Mouse (Mus musculus): ENCODE measurements at regions not wholly inside any gene's neighbourhood (a gene's known extent, or its start where the extent isn't known, plus 50 kb on each side); places are given as distances from the start of the nearest gene placed in this dataset.

DNA sequence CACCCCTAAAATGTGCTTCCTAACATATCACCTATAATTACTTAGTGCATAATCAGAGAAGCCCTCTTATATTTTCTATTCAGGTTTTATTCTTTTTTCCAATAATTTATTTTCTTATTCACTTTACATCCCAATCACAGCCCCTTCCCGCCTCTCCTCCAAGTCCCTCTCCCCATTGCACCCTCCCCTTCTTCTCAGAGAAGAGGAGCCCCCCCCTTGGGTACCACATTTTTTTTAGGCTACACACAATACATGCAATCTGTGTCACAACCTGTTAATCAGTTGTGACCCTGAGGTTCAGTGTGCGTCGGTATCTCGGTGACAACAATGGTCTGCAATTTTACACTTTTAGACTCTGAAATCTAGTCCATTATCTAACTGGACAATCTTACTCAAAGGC lies 198.0 kb downstream of the Pik3r1 start:
- dilution Hi-C loops (cut with MboI; ENCODE audit: extremely low pct_ligation_motif_present, extremely low pct_unique_long_range_greater_than_20kb, low sequenced_read_pairs): no loop called here
- no peak overlapping the region for H3K9ac ChIP-seq (ENCODE audit: insufficient read depth, low read depth)
- H3K27me3 ChIP-seq (replicated peaks): no peaks in the 10 kb centered on the region
- in situ Hi-C loops (cut with MboI; ENCODE audit: low pct_ligation_motif_present, low pct_unique_long_range_greater_than_20kb, low sequenced_read_pairs): no loop called here
- no peaks in the 10 kb centered on the region for H3K9me3 ChIP-seq (replicated peaks; ENCODE audit: low read length)
- no peak for DNase-seq (ENCODE audit: extremely low read depth)
- TF ChIP-seq HCFC1 (IDR thresholded peaks at IDR 0.05; ENCODE audit: low read depth, low read length) (no peak), SMC3 (IDR thresholded peaks at IDR 0.05; ENCODE audit: low read depth, low read length) (no peak), MYC (IDR thresholded peaks at IDR 0.05; ENCODE audit: low read depth, low read length) (no peak), E2F4 (IDR thresholded peaks at IDR 0.05; ENCODE audit: insufficient replicate concordance, low read depth, low read length) (no peak), TBP (conservative IDR thresholded peaks at IDR 0.05; ENCODE audit: low read depth, low read length) (no peak), POLR2AphosphoS2 (IDR thresholded peaks at IDR 0.05; ENCODE audit: low read depth, low read length) (no peak), GABPA (IDR thresholded peaks at IDR 0.05; ENCODE audit: insufficient replicate concordance, low read depth, low read length) (no peak), EP300 (IDR thresholded peaks at IDR 0.05; ENCODE audit: low read length) (no peak), RAD21 (IDR thresholded peaks at IDR 0.05; ENCODE audit: low read depth, low read length) (no peak), CHD2 (IDR thresholded peaks at IDR 0.05; ENCODE audit: low read length) (no peak), MAFK (IDR thresholded peaks at IDR 0.05; ENCODE audit: insufficient replicate concordance, low read length) (no peak), UBTF (IDR thresholded peaks at IDR 0.05; ENCODE audit: low read depth, low read length) (no peak), JUND (conservative IDR thresholded peaks at IDR 0.05; ENCODE audit: low read depth, low read length) (no peak), MEF2A (IDR thresholded peaks at IDR 0.05; ENCODE audit: borderline replicate concordance, low read depth, low read length) (no peak)
- peaks cover 7 to 19% of the 10 kb centered on the region in 2 experiments for H3K4me1 ChIP-seq (ENCODE audit: control insufficient read depth in 1 of 2, insufficient read depth in 2 of 2)
- no peak overlapping the region for H3K4me3 ChIP-seq (replicated peaks in 1 of 3; ENCODE audit: low read depth in 2 of 3, low read length in 2 of 3, poor library complexity in 1 of 3)
- H3K79me2 ChIP-seq (replicated peaks; ENCODE audit: control insufficient read depth, extremely low read depth, insufficient read depth, poor library complexity, severe bottlenecking): no peaks in the 10 kb centered on the region
- no peak overlapping the region for H3K4me2 ChIP-seq (ENCODE audit: insufficient read depth, low read depth, poor library complexity, severe bottlenecking)
- no peak overlapping the region for H3K27ac ChIP-seq (ENCODE audit: insufficient read depth, low read depth)
- H3K36me3 ChIP-seq (replicated peaks in 1 of 2; ENCODE audit: control insufficient read depth in 1 of 2, insufficient read depth in 1 of 2, low read length in 1 of 2): no peaks in the 10 kb centered on the region

DNA sequence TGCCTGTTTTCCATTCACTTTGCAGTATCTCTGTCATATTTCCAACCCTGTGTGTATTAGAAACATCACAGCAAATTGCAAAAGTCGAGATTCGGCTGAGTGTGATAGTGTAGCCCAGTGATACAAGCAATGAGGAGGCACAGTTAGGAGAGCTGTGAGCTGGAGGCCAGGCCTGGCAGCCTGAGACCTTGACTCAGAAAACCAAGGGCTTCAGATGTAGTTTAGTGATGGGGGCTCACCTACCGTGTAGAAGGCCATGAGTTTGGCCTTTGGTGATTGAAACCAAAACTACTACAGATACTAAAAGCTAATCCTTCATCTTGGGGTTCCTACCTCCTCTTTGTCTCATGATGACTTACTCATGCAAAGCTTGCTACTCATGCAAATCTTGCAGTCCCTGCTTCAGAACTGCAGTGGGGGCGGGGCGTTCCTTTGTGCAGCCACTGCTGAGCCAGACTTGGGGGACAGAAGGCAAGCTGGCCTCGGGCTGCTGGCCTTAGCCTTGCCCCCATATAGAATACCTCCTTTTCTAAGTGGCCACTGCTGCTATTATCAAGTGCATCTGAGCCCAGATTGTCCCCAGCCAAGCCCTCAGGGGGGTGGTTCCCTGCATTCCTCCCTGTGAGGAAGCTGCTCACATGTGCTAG lies 198.9 kb downstream of the Pik3r1 start:
- Histone ChIP-seq H3K4me3 (replicated peaks in 1 of 3; ENCODE audit: low read depth in 2 of 3, low read length in 2 of 3, poor library complexity in 1 of 3) (no peak overlapping the region), H3K9me3 (replicated peaks; ENCODE audit: low read length) (no peaks in the 10 kb centered on the region), H3K9ac (ENCODE audit: insufficient read depth, low read depth) (peak overlapping the region; percentile 47; the same call in 1 of the 2 replicates), H3K27me3 (replicated peaks) (no peaks in the 10 kb centered on the region), H3K36me3 (replicated peaks in 1 of 2; ENCODE audit: control insufficient read depth in 1 of 2, insufficient read depth in 1 of 2, low read length in 1 of 2) (no peaks in the 10 kb centered on the region), H3K79me2 (replicated peaks; ENCODE audit: control insufficient read depth, extremely low read depth, insufficient read depth, poor library complexity, severe bottlenecking) (no peaks in the 10 kb centered on the region), H3K4me1 (ENCODE audit: control insufficient read depth in 1 of 2, insufficient read depth in 2 of 2) (peaks cover 7 to 19% of the 10 kb centered on the region in 2 experiments), H3K27ac (ENCODE audit: insufficient read depth, low read depth) (peak overlapping the region; percentile 59), H3K4me2 (ENCODE audit: insufficient read depth, low read depth, poor library complexity, severe bottlenecking) (peak overlapping the region; percentile 17)
- dilution Hi-C loops (cut with MboI; ENCODE audit: extremely low pct_ligation_motif_present, extremely low pct_unique_long_range_greater_than_20kb, low sequenced_read_pairs) (no loop called here), in situ Hi-C loops (cut with MboI; ENCODE audit: low pct_ligation_motif_present, low pct_unique_long_range_greater_than_20kb, low sequenced_read_pairs) (no loop called here)
- DNase-seq (ENCODE audit: extremely low read depth): peak; percentile 90
- no peak for TF ChIP-seq PAX5 (IDR thresholded peaks at IDR 0.05; ENCODE audit: low read length)
- TF ChIP-seq SIN3A (IDR thresholded peaks at IDR 0.05; ENCODE audit: low read length): peak; percentile 43
- peak; percentile 39; the same call in 1 of the 2 replicates for TF ChIP-seq ZMIZ1 (IDR thresholded peaks at IDR 0.05; ENCODE audit: low read depth, low read length)
- peak; percentile 91 for TF ChIP-seq IRF4 (IDR thresholded peaks at IDR 0.05; ENCODE audit: low read depth, low read length)
- peak; percentile 86 for TF ChIP-seq EP300 (IDR thresholded peaks at IDR 0.05; ENCODE audit: low read length)
- 0 out of 2 replicates have a peak, but pooled peaks have one; percentile 27 for TF ChIP-seq ELF1 (IDR thresholded peaks at IDR 0.05; ENCODE audit: low read depth, low read length)
- no peak for TF ChIP-seq CTCF (conservative IDR thresholded peaks at IDR 0.05 in 1 of 2, IDR thresholded peaks at IDR 0.05 in 1 of 2; ENCODE audit: low read depth in 2 of 2, low read length in 2 of 2)
- TF ChIP-seq ZKSCAN1 (IDR thresholded peaks at IDR 0.05; ENCODE audit: borderline replicate concordance, low read depth, low read length): no peak
- no peak for TF ChIP-seq USF1 (IDR thresholded peaks at IDR 0.05; ENCODE audit: low read depth, low read length)
- TF ChIP-seq SMC3 (IDR thresholded peaks at IDR 0.05; ENCODE audit: low read depth, low read length): 0 out of 2 replicates have a peak, but pooled peaks have one; percentile 19
- no peak for TF ChIP-seq KAT2A (IDR thresholded peaks at IDR 0.05; ENCODE audit: insufficient replicate concordance, low read length)
- TF ChIP-seq RAD21 (IDR thresholded peaks at IDR 0.05; ENCODE audit: low read depth, low read length): no peak; the same call in 1 of the 2 replicates
- no peak for TF ChIP-seq POLR2AphosphoS2 (IDR thresholded peaks at IDR 0.05; ENCODE audit: low read depth, low read length)
- TF ChIP-seq USF2 (conservative IDR thresholded peaks at IDR 0.05; ENCODE audit: low read depth, low read length): no peak
- TF ChIP-seq MAFK (IDR thresholded peaks at IDR 0.05; ENCODE audit: insufficient replicate concordance, low read length): peak; percentile 57; the same call in 1 of the 2 replicates
- TF ChIP-seq TCF12 (IDR thresholded peaks at IDR 0.05; ENCODE audit: low read depth, low read length): peak; percentile 66
- TF ChIP-seq UBTF (IDR thresholded peaks at IDR 0.05; ENCODE audit: low read depth, low read length): no peak
- TF ChIP-seq HCFC1 (IDR thresholded peaks at IDR 0.05; ENCODE audit: low read depth, low read length): peak; percentile 27; the same call in 1 of the 2 replicates
- TF ChIP-seq MYC (IDR thresholded peaks at IDR 0.05; ENCODE audit: low read depth, low read length): peak; percentile 45; the same call in 1 of the 2 replicates
- TF ChIP-seq MAZ (IDR thresholded peaks at IDR 0.05; ENCODE audit: low read depth, low read length): peak; percentile 79
- peak; percentile 81; the same call in 1 of the 2 replicates for TF ChIP-seq TBP (conservative IDR thresholded peaks at IDR 0.05; ENCODE audit: low read depth, low read length)
- 0 out of 2 replicates have a peak, but pooled peaks have one; percentile 42 for TF ChIP-seq RCOR1 (conservative IDR thresholded peaks at IDR 0.05; ENCODE audit: low read depth, low read length)
- no peak for TF ChIP-seq ZC3H11A (IDR thresholded peaks at IDR 0.05; ENCODE audit: low read depth, low read length)
- peak; percentile 45; the same call in 1 of the 2 replicates for TF ChIP-seq MXI1 (IDR thresholded peaks at IDR 0.05; ENCODE audit: low read depth, low read length)

Data from CH12.LX (cell line).